Mouse (Mus musculus): ENCODE measurements around the gene Stk38l.
"Not testable (repeated sequence)": the region's sequence is repeated elsewhere in the genome, so short reads cannot be mapped to it uniquely, and the experiment has no call there.

Stk38l gene

DNA sequence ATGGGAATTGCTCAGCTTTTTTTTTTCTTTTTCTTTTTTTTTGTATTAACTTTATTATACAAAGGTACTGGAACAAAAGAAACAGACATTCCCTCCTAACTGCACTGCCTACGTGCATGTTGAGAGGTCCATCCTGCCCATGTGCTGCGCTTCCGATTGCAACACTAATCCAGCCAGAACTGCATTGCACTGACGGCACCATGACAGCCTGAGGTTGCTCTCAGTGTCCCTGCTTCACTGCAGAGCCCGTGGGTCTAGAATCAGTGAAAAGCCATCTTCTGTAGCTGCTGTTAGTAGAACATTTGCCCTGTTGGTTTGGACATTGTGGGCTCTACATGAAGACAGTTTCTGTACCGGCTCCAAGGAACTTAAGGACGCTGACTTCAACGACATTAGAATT lies 51.1 kb downstream of the Stk38l start:
- DNase-seq = not testable (repeated sequence)

DNA sequence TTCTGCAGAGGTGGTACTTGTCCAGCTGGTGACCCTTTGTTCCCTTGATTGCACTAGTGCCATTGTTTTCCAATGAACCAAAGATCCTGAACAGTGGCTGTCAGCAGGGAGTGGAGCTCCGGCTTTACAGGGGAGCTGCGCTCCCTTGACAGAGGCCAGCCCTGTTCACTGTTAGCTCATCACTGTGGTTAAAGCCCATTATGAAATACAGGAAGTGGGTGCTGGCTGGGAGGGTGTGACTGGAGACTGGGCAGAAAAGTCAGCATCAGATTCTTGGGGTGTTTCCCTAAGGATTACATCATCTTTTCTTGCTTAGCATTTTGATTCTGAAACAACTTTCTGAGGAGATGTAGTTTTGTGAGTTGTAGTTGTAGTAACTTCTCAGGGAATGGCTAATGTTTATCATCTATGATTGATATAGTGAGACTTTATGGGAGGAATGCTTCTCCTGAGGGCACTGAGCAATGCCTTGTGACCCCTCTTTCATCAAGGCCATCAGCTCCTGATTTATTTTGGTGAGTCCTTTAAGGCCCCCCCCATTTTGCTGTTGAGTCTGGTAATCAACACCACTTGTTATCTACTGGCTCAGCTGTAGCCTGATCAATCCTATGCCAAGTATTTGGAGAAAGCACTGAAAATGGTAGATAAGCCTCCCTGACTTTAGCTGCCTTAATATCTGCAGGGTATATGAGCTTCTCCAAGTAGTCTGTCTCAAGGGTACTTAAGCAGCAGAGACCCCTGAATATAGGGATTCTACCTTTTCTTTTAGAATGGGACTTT lies 52.0 kb downstream of the Stk38l start:
- no peak for DNase-seq

DNA sequence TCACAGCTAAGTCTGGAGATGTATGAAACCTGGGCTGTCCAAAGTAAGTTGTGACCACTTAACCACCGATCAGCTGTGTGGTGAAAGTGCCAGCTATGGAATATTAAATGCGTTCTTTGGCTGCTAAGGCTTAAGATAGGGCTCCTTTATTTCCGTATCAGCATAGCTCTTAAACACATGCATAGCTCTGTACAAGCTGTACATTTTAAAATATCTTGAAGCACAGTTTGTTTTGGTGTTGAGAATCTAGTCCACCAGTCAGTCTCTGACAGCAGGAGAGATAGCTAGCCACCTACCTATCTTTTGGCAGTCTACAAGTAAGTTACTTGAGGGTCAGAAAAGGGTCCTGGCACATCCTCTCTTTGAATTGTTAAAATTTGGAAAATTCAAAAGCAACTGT lies 53.3 kb downstream of the Stk38l start:
- no peak for DNase-seq

DNA sequence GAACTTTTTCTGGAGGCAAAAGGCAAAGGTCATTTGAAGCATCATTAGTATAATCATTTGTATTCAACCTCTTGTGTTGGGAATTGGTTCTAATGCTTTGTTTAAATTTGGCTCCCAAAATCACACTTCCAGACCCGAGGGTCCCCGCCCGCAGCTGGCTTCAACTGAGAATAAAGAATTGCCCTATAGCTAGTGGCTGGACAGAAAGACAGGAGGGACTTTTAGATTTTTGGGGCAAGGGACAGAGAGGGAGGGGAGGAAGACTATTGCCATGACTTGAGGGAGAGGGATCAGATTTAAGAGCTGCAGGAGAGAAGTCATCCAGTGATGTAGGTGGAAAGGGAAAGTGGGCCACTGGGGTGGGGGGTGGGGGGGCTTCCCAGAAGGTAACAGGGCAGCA lies 56.8 kb downstream of the Stk38l start:
- no peak for DNase-seq

DNA sequence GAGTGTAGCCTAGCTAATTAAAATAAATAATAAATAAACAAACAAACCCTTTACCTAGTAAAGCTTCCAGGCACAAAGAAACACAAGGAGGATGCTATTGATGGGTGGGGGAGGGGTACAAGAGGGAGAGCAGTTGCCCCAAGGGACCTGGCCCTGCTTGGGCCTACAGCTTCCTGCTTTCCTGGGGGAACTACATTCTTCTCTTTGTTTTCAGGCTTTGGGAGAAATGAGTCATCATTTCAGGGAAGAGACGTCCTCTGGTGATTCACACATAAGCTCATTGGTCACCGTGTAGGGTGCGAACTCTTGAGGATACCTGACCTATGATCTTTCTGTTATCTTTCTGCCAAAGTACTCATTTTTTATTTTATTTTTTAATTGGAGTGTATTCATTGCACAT lies 68.7 kb downstream of the Stk38l start:
- no peak for DNase-seq

DNA sequence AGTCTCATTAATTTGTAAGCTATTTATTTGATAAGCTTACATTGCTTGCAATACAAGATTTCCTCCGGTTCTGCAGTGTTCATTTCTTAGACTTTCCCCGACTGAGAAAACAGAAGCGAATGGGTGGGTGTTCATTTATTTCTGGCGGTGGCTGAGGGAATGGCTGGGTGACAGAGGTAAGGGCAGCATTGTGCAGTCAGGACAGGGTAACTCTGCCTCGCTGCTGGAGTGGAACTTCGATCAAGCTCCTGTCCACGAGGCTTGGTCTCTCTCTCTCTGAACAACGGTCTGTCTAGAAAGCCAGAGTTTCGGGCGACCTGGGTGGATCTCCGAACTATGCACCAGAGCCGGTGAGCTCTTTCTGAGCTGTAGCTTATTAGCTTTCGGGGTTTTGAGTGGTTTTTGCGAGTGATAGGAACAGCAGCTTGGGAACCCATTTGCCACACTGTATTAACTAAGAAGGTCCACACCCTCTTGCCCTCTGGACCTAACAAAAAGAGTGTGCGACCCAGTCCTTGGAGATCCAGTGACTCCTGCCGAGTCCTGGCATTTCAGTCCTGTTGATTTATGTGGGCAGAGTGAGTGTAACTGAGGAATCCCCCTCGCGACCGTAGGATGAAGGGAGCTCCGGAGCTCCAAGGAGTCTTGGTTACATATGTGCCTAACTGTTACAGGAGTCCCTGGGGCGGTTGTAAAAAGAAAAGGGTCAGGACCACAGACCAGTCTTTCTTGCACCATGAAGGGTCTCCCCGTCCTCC lies 70.5 kb downstream of the Stk38l start:
- DNase-seq = peak; percentile 10

DNA sequence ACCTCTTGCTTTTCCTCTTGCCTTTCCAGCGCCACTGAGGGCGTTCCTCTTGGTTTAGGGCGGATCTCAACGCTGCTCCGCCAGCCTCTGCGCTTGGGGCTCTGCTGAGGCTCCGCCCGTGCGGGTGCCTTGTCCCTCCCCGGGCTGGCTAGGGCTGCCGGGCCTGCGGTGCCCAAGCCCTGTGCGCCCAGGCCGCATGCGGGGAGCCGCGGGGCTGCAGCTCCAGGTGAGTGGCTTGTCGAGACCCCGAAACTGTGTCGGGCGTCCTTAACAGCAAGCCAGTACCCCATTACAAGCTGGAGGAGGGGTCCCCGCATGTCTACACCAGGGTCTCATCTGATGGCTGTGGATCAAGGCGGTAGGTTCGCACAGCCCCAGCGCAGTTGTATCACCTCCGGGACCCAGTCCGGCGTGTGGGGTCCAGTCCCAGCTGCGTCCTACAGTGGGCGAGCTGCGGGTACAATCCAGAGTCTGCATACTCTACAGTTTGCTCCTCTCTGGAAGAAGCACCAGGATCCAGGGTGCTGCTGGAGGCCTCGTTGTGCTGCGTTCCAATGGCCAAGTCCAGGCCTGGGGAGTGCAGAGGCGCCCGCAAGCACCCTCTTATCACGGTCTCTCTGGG lies 71.2 kb downstream of the Stk38l start, which contains the start of gene Arntl2:
Arntl2 (plus strand) TSS at position 132 of the 622 bp plus-strand sequence.
- peak; percentile 57 for DNase-seq

DNA sequence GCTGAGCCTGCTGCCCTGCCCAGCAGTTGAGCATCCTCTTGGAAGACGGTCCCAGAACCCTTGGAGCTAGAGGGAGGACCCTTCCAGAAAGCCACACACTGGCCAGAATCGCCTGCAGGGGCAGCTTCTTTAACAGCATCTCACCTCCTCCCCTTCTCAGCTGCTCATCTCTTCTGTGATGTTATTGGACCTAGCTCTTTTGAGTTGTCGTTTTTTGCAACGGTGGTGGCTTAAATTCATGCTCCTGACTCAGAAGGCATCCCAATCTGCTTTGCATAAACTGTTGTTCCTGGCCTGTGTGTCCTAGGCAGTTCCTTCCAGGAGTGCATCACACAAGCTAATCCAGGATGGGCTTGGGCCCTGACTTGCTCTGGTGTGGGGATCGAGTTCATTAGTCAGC lies 72.7 kb downstream of the Stk38l start:
- DNase-seq = no peak

DNA sequence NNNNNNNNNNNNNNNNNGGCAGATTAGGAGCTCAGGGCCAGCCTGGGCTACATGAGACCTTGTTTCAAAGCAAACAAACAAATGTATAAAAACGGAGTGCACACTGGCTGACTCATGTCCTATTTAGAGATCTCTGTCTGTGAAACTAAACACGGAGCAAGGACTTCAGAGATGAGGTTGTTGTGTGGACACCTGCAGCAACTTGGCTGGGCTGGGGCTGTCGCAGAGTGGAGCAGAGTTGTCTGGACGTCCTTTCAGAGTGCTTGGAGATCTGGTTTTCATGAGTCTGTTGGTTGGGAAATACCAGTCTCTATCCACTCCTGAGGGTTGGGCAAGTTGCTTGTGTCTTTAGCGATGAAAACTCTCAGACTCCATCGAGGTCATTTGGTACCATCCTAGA lies 85.2 kb downstream of the Stk38l start:
- DNase-seq = no peak

DNA sequence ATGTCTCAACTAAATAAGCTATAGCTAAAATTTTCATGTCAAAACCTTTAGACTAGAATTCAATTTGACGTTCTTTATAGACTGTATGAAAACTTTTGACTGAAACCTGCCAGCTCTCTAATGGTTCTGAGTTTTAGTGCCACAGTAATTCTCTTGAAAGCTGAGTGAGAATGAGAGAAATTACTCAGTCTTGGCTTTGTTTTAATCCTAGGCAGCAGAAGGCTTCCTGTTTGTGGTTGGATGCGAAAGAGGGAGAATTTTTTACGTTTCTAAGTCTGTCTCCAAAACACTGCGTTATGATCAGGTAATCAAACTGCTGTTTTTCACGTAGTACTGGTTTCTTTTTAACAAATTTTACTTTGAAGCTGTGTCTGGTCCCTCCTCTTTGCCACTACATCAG lies 88.2 kb downstream of the Stk38l start:
- no peak for DNase-seq

DNA sequence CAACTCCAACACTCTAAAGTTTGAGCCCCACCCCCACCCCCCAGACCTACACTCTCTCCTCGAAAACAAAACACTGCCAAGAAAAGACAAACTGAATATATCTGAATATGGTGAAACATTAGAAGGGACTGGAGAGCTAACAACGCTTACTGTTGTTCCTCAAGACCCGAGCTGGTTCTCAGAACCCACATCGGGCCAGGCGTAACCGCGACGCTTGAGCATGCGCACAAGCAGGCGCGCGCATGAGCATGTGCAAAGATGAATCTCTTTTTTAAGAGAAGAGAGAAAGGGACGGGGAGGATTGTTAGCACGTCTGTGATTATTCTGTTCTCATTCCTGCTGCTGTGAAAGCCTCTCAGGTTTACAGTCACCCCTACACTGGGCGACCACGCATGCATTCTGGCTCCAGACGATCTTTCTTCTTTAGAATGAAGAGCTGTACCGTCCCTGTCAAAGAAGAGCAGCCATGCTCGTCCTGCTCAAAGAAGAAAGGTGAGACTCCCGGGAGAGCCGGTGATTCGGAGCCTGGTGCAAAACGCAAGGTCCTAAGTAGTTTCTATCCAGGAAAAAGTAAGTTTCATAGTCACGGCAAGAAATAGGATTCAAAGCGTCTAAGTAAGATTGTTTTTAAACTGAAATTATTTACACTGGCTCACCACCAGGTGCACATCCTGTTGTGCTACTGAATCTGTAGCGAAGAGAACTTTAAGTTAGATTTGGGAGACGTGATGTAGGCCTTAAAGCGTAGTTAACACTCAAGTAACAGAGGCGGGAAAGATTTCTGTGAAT lies 95.6 kb downstream of the Stk38l start:
- no peak for DNase-seq

DNA sequence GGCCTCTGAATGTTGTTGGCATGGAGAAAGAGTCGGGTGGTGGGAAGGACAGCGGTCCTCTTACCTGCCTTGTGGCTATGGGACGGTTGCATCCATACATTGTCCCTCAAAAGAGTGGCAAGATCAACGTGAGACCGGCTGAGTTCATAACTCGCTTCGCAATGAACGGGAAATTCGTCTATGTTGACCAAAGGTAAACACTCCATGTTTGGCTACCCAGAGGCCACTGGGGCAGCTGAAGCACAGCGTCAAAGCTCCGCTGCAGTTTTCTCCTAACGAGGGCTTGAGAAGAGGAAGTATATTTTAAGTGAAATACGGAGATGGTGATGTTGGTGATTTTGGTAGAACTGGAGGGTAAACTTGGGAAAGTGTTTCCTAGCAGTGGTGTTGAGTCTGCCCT lies 97.2 kb downstream of the Stk38l start:
- no peak for DNase-seq

DNA sequence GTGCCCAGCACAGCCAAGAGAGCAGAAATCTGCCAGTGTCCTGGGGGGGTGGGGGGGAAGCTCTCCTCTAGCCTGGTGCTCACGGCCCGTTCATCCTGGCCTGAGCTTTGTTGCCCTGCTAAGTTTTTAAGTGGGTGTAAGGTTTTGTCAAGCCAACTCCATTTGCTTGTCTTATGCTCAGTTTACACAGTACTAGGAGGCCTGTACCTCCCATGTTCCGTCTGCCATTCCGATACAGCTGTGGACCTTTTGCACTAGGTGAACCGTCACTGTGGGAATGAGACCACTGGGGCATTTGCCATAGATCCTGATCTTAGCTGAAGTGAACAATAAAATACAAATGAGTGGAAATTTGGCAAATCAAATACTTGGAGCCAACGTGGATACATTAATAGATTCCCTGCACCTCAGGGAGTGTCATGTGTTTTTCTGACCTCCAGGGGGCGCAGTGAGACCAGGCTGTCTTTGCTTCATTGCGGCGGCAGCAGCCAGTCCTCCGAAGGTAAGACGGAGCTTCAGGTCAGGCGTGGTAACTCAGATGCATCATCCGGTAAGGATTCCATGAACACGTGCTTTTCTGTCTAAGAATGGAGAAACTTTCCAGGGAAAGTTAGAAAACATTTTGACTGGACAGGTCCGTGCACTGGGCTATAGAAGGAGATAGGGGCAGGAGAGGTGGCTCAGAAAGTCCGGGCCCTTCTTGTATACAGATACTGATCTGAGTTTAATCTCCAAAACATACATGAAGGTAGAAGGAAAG lies 100.1 kb downstream of the Stk38l start:
- peak; percentile 65 for DNase-seq

DNA sequence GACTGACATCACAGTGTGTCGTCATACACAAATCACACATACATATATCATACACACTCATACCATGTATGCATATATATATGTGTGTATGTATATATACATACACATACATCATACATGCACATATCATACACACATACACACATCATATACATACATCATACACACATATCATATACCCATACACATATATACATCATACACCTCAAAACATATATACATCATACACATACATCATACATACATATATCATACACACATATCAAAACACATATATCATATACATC lies 100.6 kb downstream of the Stk38l start:
- DNase-seq = no peak

Measured in kidney, adult 9 months (tissue).